Mouse (Mus musculus) hindbrain, embryonic 10.5 days (tissue): ENCODE data around the gene Ncf2. TPM values are rescaled to one million over a fixed set of nuclear protein-coding genes. Genes with fewer than 3 reads are reported as not detected.

Experiments used
- DNase-seq: peaks from one replicate; pipeline ENCODE4 v3.0.0-alpha.2; 2017; ENCODE audit warnings: low spot score
- H3K27ac ChIP-seq: fragments of 300-500 bp; sonication (generic); 2 replicates; pipeline ENCODE4 v1.5.1; 2016; ENCODE audit warnings: mild to moderate bottlenecking, moderate library complexity
- H3K27me3 ChIP-seq: fragments of 300-500 bp; sonication (generic); 2 replicates; pipeline ENCODE4 v1.6.1; 2016; ENCODE audit warnings: mild to moderate bottlenecking; ENCODE audit not compliant: poor library complexity, insufficient read depth, severe bottlenecking
- H3K36me3 ChIP-seq: fragments of 300-500 bp; sonication (generic); 2 replicates; pipeline ENCODE4 v1.6.1; 2016; ENCODE audit warnings: mild to moderate bottlenecking, moderate library complexity
- H3K4me1 ChIP-seq: fragments of 300-500 bp; sonication (generic); replicated peaks from 2 replicates; pipeline ENCODE4 v1.6.1; 2016; ENCODE audit warnings: mild to moderate bottlenecking
- H3K4me3 ChIP-seq: fragments of 300-500 bp; sonication (generic); 2 replicates; pipeline ENCODE4 v1.5.1; 2016; ENCODE audit warnings: mild to moderate bottlenecking, moderate library complexity
- H3K9me3 ChIP-seq: fragments of 300-500 bp; sonication (generic); 2 replicates; pipeline ENCODE4 v1.6.1; 2016; ENCODE audit warnings: mild to moderate bottlenecking, moderate library complexity
- WGBS: fragments of 180-500 bp; shearing (Covaris S2); methylation state at CpG from one replicate; pipeline ENCODE4 v1.1.7; 2016; 5-methylcytosine and 5-hydroxymethylcytosine counted together
- polyA plus RNA-seq: library from polyadenylated mRNA; unstranded; fragments of >200 nt; fragmentation: Nextera tagmentation; extraction: Ambion mirVana; gene quantifications from 2 replicates; pipeline ENCODE4 v1.2.1, GENCODE M21; 2016

Gene Ncf2
- polyA plus RNA-seq, 1 experiment from 2014 or later = 4.2 TPM

- Histone ChIP-seq H3K27me3 (no peaks in the 10 kb centered on the region), H3K4me1 (peaks cover 29% of the 10 kb centered on the region), H3K27ac (no peak overlapping the region; the same call in 1 of the 2 replicates), H3K9me3 (0 out of 2 replicates have a peak, but pooled peaks cover 3% of the 10 kb centered on the region), H3K36me3 (no peaks in the 10 kb centered on the region), H3K4me3 (no peak overlapping the region)
- 92% methylated on average over 4 of the region's 4 CpGs for WGBS
- no peak for DNase-seq
Measured at GRCm38 (mm10) chr1:152786953-152787352, 13.0 kb upstream of the Ncf2 start.

- Histone ChIP-seq H3K27me3 (no peaks in the 10 kb centered on the region), H3K4me3 (no peak overlapping the region), H3K4me1 (peaks cover 39% of the 10 kb centered on the region), H3K27ac (peak overlapping the region; percentile 66), H3K9me3 (0 out of 2 replicates have a peak, but pooled peaks cover 4% of the 10 kb centered on the region), H3K36me3 (no peaks in the 10 kb centered on the region)
- DNase-seq = peak; percentile 32
- 35% methylated on average over 4 of the region's 4 CpGs for WGBS
Measured at GRCm38 (mm10) chr1:152788121-152788660, 11.8 kb upstream of the Ncf2 start.

GRCm38 (mm10) chr1:152790254-152790653 lies 9.7 kb upstream of the Ncf2 start:
- Histone ChIP-seq H3K9me3 (0 out of 2 replicates have a peak, but pooled peaks cover 4% of the 10 kb centered on the region), H3K36me3 (no peaks in the 10 kb centered on the region), H3K4me1 (peaks cover 54% of the 10 kb centered on the region), H3K4me3 (no peak overlapping the region), H3K27me3 (no peaks in the 10 kb centered on the region), H3K27ac (peak overlapping the region; percentile 83; the same call in 1 of the 2 replicates)
- 27% methylated on average over 12 of the region's 12 CpGs for WGBS
- peak; percentile 48 for DNase-seq

GRCm38 (mm10) chr1:152790821-152791220 lies 9.2 kb upstream of the Ncf2 start:
- peaks cover 55% of the 10 kb centered on the region for H3K4me1 ChIP-seq
- DNase-seq = no peak
- H3K27ac ChIP-seq = peak overlapping the region; percentile 83
- no peaks in the 10 kb centered on the region for H3K36me3 ChIP-seq
- WGBS = 21% methylated on average over 6 of the region's 6 CpGs
- H3K27me3 ChIP-seq = no peaks in the 10 kb centered on the region
- H3K4me3 ChIP-seq = no peak overlapping the region
- H3K9me3 ChIP-seq = 0 out of 2 replicates have a peak, but pooled peaks cover 4% of the 10 kb centered on the region

GRCm38 (mm10) chr1:152791269-152791668 lies 8.7 kb upstream of the Ncf2 start:
- 21% methylated on average over 4 of the region's 4 CpGs for WGBS
- no peak overlapping the region for H3K4me3 ChIP-seq
- DNase-seq = peak; percentile 27
- H3K36me3 ChIP-seq = no peaks in the 10 kb centered on the region
- no peaks in the 10 kb centered on the region for H3K27me3 ChIP-seq
- peaks cover 59% of the 10 kb centered on the region for H3K4me1 ChIP-seq
- 0 out of 2 replicates have a peak, but pooled peaks cover 4% of the 10 kb centered on the region for H3K9me3 ChIP-seq
- peak overlapping the region; percentile 83 for H3K27ac ChIP-seq

GRCm38 (mm10) chr1:152792736-152793494 lies 7.1 kb upstream of the Ncf2 start:
- WGBS = 9% methylated on average over 12 of the region's 12 CpGs
- peak; percentile 64 for DNase-seq
- Histone ChIP-seq H3K4me3 (peak overlapping the region; percentile 11; the same call in 1 of the 2 replicates), H3K27ac (peak overlapping the region; percentile 83), H3K27me3 (no peaks in the 10 kb centered on the region), H3K36me3 (no peaks in the 10 kb centered on the region), H3K4me1 (peaks cover 53% of the 10 kb centered on the region), H3K9me3 (0 out of 2 replicates have a peak, but pooled peaks cover 4% of the 10 kb centered on the region)

- Histone ChIP-seq H3K27ac (peak overlapping the region; percentile 83), H3K27me3 (no peaks in the 10 kb centered on the region), H3K4me1 (peaks cover 46% of the 10 kb centered on the region), H3K4me3 (no peak overlapping the region), H3K36me3 (no peaks in the 10 kb centered on the region), H3K9me3 (0 out of 2 replicates have a peak, but pooled peaks cover 4% of the 10 kb centered on the region)
- DNase-seq = peak; percentile 64
- 25% methylated on average over 6 of the region's 6 CpGs for WGBS
Measured at GRCm38 (mm10) chr1:152793495-152794130, 6.4 kb upstream of the Ncf2 start.

GRCm38 (mm10) chr1:152795688-152796255 lies 4.2 kb upstream of the Ncf2 start:
- no peak for DNase-seq

GRCm38 (mm10) chr1:152796683-152797263 lies 3.2 kb upstream of the Ncf2 start:
- no peaks in the 10 kb centered on the region for H3K36me3 ChIP-seq
- WGBS = 88% methylated on average over 8 of the region's 8 CpGs
- 0 out of 2 replicates have a peak, but pooled peaks cover 2% of the 10 kb centered on the region for H3K9me3 ChIP-seq
- H3K4me1 ChIP-seq = peaks cover 52% of the 10 kb centered on the region
- H3K27me3 ChIP-seq = no peaks in the 10 kb centered on the region
- no peak for DNase-seq
- 0 out of 2 replicates have a peak overlapping the region, but pooled peaks have one; percentile 5 for H3K27ac ChIP-seq
- H3K4me3 ChIP-seq = no peak overlapping the region

More at GRCm38 (mm10) chr1:152795688-152796255, 4.2 kb upstream of the Ncf2 start:
- peak overlapping the region; percentile 23; the same call in 1 of the 2 replicates for H3K27ac ChIP-seq
- H3K4me3 ChIP-seq = no peak overlapping the region
- 0 out of 2 replicates have a peak, but pooled peaks cover 4% of the 10 kb centered on the region for H3K9me3 ChIP-seq
- H3K4me1 ChIP-seq = peaks cover 54% of the 10 kb centered on the region
- WGBS = 63% methylated on average over 8 of the region's 8 CpGs
- no peaks in the 10 kb centered on the region for H3K27me3 ChIP-seq
- H3K36me3 ChIP-seq = no peaks in the 10 kb centered on the region

GRCm38 (mm10) chr1:152798125-152798524 lies 1.9 kb upstream of the Ncf2 start:
- Histone ChIP-seq H3K27me3 (no peaks in the 10 kb centered on the region), H3K9me3 (no peaks in the 10 kb centered on the region), H3K27ac (no peak overlapping the region), H3K4me1 (peaks cover 46% of the 10 kb centered on the region), H3K4me3 (no peak overlapping the region), H3K36me3 (no peaks in the 10 kb centered on the region)
- no peak for DNase-seq
- WGBS = 83% methylated on average over 9 of the region's 9 CpGs

- Histone ChIP-seq H3K36me3 (no peaks in the 10 kb centered on the region), H3K27me3 (no peaks in the 10 kb centered on the region), H3K4me3 (no peak overlapping the region), H3K4me1 (peaks cover 32% of the 10 kb centered on the region), H3K27ac (peak overlapping the region; percentile 40; the same call in 1 of the 2 replicates), H3K9me3 (no peaks in the 10 kb centered on the region)
- DNase-seq = no peak
- WGBS = 89% methylated on average over 13 of the region's 13 CpGs
Measured at GRCm38 (mm10) chr1:152800633-152801176, 711 bp downstream of the Ncf2 start.

- H3K27ac ChIP-seq = no peak overlapping the region
Measured at GRCm38 (mm10) chr1:152804907-152805306, 4.9 kb downstream of the Ncf2 start.

More at GRCm38 (mm10) chr1:152804907-152805306, 4.9 kb downstream of the Ncf2 start:
- Histone ChIP-seq H3K4me1 (peaks cover 27% of the 10 kb centered on the region), H3K9me3 (no peaks in the 10 kb centered on the region), H3K4me3 (no peak overlapping the region), H3K36me3 (no peaks in the 10 kb centered on the region), H3K27me3 (no peaks in the 10 kb centered on the region)
- WGBS = 81% methylated on average over 6 of the region's 6 CpGs
- no peak for DNase-seq
